Mouse (Mus musculus) myocyte (in vitro differentiated cells): Measurements from ENCODE around the gene Vps36. TPM values are rescaled to one million over a fixed set of nuclear protein-coding genes. Genes with fewer than 3 reads are reported as not detected.
A peak's percentile ranks its signal among the peaks of the same experiment; 100 is the strongest.

Source experiments
- H3K27me3 ChIP-seq: one replicate; pipeline ENCODE4 v1.6.1; 2011; ENCODE audit not compliant: control insufficient read depth, insufficient read depth, insufficient read length
- H3K36me3 ChIP-seq: one replicate; pipeline ENCODE4 v1.6.1; 2011; ENCODE audit not compliant: control insufficient read depth, insufficient read depth
- H3K4me2 ChIP-seq: one replicate; pipeline ENCODE4 v1.6.1; 2011; ENCODE audit warnings: low read depth, control low read depth
- H3K4me3 ChIP-seq: one replicate; pipeline ENCODE4 v1.5.1; 2011; ENCODE audit warnings: mild to moderate bottlenecking, control low read depth, moderate library complexity
- H3K79me2 ChIP-seq: one replicate; pipeline ENCODE4 v1.6.1; 2011; ENCODE audit not compliant: control insufficient read depth, insufficient read depth
- H3ac ChIP-seq: one replicate; pipeline ENCODE4 v1.6.1; 2011; ENCODE audit not compliant: control insufficient read depth, insufficient read length
- CEBPB ChIP-seq: IDR thresholded peaks from 2 replicates; pipeline ENCODE4 v1.6.1; 2011; ENCODE audit warnings: mild to moderate bottlenecking, moderate library complexity; ENCODE audit not compliant: poor library complexity, insufficient read depth, severe bottlenecking
- E2F4 ChIP-seq: IDR thresholded peaks from one replicate; pipeline ENCODE4 v1.6.1; 2011; ENCODE audit warnings: mild to moderate bottlenecking, control low read depth, moderate library complexity; ENCODE audit not compliant: insufficient read depth
- MAX ChIP-seq: IDR thresholded peaks from one replicate; pipeline ENCODE4 v1.6.1; 2011; ENCODE audit warnings: low read depth, mild to moderate bottlenecking, control low read depth
- MYOD1 ChIP-seq, 3 experiments: IDR thresholded peaks; one replicate each; pipeline ENCODE4 v1.6.1; 2011; ENCODE audit warnings: control low read depth in 2 of 3, low read depth in 2 of 3, mild to moderate bottlenecking in 2 of 3, moderate library complexity in 1 of 3; ENCODE audit not compliant: insufficient read length in 2 of 3, control insufficient read depth in 1 of 3
- MYOG ChIP-seq, 3 experiments: IDR thresholded peaks; one replicate each; pipeline ENCODE4 v1.6.1; 2011; ENCODE audit warnings: control low read depth in 2 of 3, low read depth in 2 of 3, mild to moderate bottlenecking in 2 of 3; ENCODE audit not compliant: insufficient read length in 2 of 3, control insufficient read depth in 1 of 3, insufficient read depth in 1 of 3
- POLR2A ChIP-seq: IDR thresholded peaks from one replicate; pipeline ENCODE4 v1.6.1; 2011; ENCODE audit warnings: low read depth, mild to moderate bottlenecking, control low read depth, moderate library complexity; ENCODE audit not compliant: insufficient read length
- POLR2AphosphoS2 ChIP-seq: IDR thresholded peaks from one replicate; pipeline ENCODE4 v1.6.1; 2011; ENCODE audit warnings: low read depth, control low read depth; ENCODE audit not compliant: insufficient read length
- REST ChIP-seq: IDR thresholded peaks from one replicate; pipeline ENCODE4 v1.6.1; 2011; ENCODE audit warnings: mild to moderate bottlenecking, control low read depth, moderate library complexity; ENCODE audit not compliant: insufficient read depth, insufficient read length
- SRF ChIP-seq: IDR thresholded peaks from one replicate; pipeline ENCODE4 v1.6.1; 2011; ENCODE audit warnings: low read depth; ENCODE audit not compliant: control insufficient read depth, insufficient read length
- TCF12 ChIP-seq: IDR thresholded peaks from one replicate; pipeline ENCODE4 v1.6.1; 2011; ENCODE audit warnings: mild to moderate bottlenecking, control low read depth; ENCODE audit not compliant: poor library complexity, insufficient read depth, severe bottlenecking
- TCF3 ChIP-seq: IDR thresholded peaks from one replicate; pipeline ENCODE4 v1.6.1; 2011; ENCODE audit warnings: low read depth, control low read depth; ENCODE audit not compliant: insufficient read length
- USF1 ChIP-seq: IDR thresholded peaks from one replicate; pipeline ENCODE4 v1.6.1; 2011; ENCODE audit warnings: low read depth, mild to moderate bottlenecking, control low read depth, moderate library complexity
- polyA plus RNA-seq: library from polyadenylated mRNA; unstranded; fragments of >200 nt; fragmentation: generic; extraction: Trizol; gene quantifications from one replicate; pipeline ENCODE4 v1.2.1, GENCODE M21; 2012; ENCODE audit warnings: missing spikeins

Vps36 gene
- polyA plus RNA-seq, 1 experiment, result 19.1 TPM

- Histone ChIP-seq H3K36me3 (peaks cover 22% of the 10 kb centered on the region), H3ac (no peak overlapping the region)
- TF ChIP-seq POLR2AphosphoS2 (no peak), TCF12 (no peak), MAX (no peak), POLR2A (no peak), SRF (no peak), MYOG (IDR thresholded peaks at IDR 0.05; ENCODE audit: control insufficient read depth in 1 of 3, insufficient read depth in 1 of 3, insufficient read length in 2 of 3, low read depth in 2 of 3) (no peak), REST (no peak), MYOD1 (IDR thresholded peaks at IDR 0.05; ENCODE audit: control insufficient read depth in 1 of 3, insufficient read length in 2 of 3, low read depth in 2 of 3) (no peak)
These were observed 22.2 kb downstream of the Vps36 start for GRCm38 (mm10) chr8:22214826-22215225.

GRCm38 (mm10) chr8:22226361-22226760 lies 33.8 kb downstream of the Vps36 start:
- no peaks in the 10 kb centered on the region for H3K27me3 ChIP-seq
- peaks cover under 1% of the 10 kb centered on the region for H3K36me3 ChIP-seq
- no peak for TF ChIP-seq SRF
- no peak for TF ChIP-seq E2F4
- TF ChIP-seq MAX, result no peak
- no peak for TF ChIP-seq USF1
- no peak for TF ChIP-seq TCF3
- TF ChIP-seq REST, result no peak
- TF ChIP-seq POLR2A, result no peak
- TF ChIP-seq TCF12, result no peak
- no peak for TF ChIP-seq MYOD1 (IDR thresholded peaks at IDR 0.05; ENCODE audit: control insufficient read depth in 1 of 3, insufficient read length in 2 of 3, low read depth in 2 of 3)
- no peak for TF ChIP-seq CEBPB
- TF ChIP-seq POLR2AphosphoS2, result no peak
- no peak for TF ChIP-seq MYOG (IDR thresholded peaks at IDR 0.05; ENCODE audit: control insufficient read depth in 1 of 3, insufficient read depth in 1 of 3, insufficient read length in 2 of 3, low read depth in 2 of 3)
- H3ac ChIP-seq, result no peak overlapping the region
- H3K79me2 ChIP-seq, result no peaks in the 10 kb centered on the region
- H3K4me2 ChIP-seq, result no peak overlapping the region
- H3K4me3 ChIP-seq, result no peak overlapping the region

More at GRCm38 (mm10) chr8:22214826-22215225, 22.2 kb downstream of the Vps36 start:
- Histone ChIP-seq H3K27me3 (no peaks in the 10 kb centered on the region), H3K4me2 (no peak overlapping the region), H3K79me2 (no peaks in the 10 kb centered on the region), H3K4me3 (no peak overlapping the region)

- H3K27me3 ChIP-seq, result no peaks in the 10 kb centered on the region
- H3K79me2 ChIP-seq, result no peaks in the 10 kb centered on the region
- H3K36me3 ChIP-seq, result no peaks in the 10 kb centered on the region
- H3ac ChIP-seq, result no peak within 1 kb of the TSS
- peak within 1 kb of the TSS; percentile 62 for H3K4me2 ChIP-seq
- no peak within 1 kb of the TSS for H3K4me3 ChIP-seq
- TF ChIP-seq CEBPB, result 0 out of 2 replicates have a peak, but pooled peaks have one; percentile 9
- TF ChIP-seq MAX, result no peak
- no peak for TF ChIP-seq MYOG (IDR thresholded peaks at IDR 0.05; ENCODE audit: control insufficient read depth in 1 of 3, insufficient read depth in 1 of 3, insufficient read length in 2 of 3, low read depth in 2 of 3)
- no peak for TF ChIP-seq SRF
- TF ChIP-seq REST, result no peak
These were observed 34.7 kb downstream of the Vps36 start, which contains the start of gene Thsd1 for GRCm38 (mm10) chr8:22227061-22227877. Gene Thsd1, plus strand, starts transcription at chr8:22227313.

DNA sequence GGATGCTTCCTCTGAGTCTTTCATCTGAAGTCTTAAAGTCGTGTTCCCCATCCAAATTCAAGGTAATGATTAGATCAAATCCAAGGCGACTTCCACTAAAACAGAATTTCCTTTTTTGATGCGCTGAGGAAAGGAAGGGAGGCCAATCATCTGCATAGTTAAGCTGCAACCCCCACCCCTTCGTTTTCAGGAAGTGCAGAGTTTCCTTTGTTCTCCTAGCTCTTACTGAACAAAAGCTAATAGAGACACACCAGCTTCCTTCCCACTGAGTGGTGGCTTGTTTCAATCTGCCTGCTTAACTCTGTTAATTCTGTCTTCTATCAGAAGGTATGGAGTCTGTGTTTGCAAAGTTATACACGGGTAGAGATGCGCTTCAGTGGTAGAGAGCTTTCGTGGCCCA lies 36.0 kb downstream of the Vps36 start:
- Histone ChIP-seq H3K79me2 (no peaks in the 10 kb centered on the region), H3ac (no peak overlapping the region), H3K36me3 (no peaks in the 10 kb centered on the region), H3K27me3 (no peaks in the 10 kb centered on the region), H3K4me3 (no peak overlapping the region), H3K4me2 (no peak overlapping the region)
- TF ChIP-seq E2F4, result no peak
- no peak for TF ChIP-seq POLR2A
- TF ChIP-seq SRF, result no peak
- no peak for TF ChIP-seq MYOG (IDR thresholded peaks at IDR 0.05; ENCODE audit: control insufficient read depth in 1 of 3, insufficient read depth in 1 of 3, insufficient read length in 2 of 3, low read depth in 2 of 3)
- no peak for TF ChIP-seq REST
- no peak for TF ChIP-seq USF1
- no peak for TF ChIP-seq TCF12
- no peak for TF ChIP-seq POLR2AphosphoS2
- no peak for TF ChIP-seq MYOD1 (IDR thresholded peaks at IDR 0.05; ENCODE audit: control insufficient read depth in 1 of 3, insufficient read length in 2 of 3, low read depth in 2 of 3)
- no peak for TF ChIP-seq MAX
- no peak for TF ChIP-seq TCF3
- no peak for TF ChIP-seq CEBPB
